Mouse (Mus musculus) small intestine, adult 2 months (tissue): ENCODE data around the gene Ugt1a8.
"Not testable (repeated sequence)": the region's sequence is repeated elsewhere in the genome, so short reads cannot be mapped to it uniquely, and the experiment has no call there.

ENCODE experiments used
- CTCF ChIP-seq: fragments of 200-500 bp; IDR thresholded peaks from 2 replicates; pipeline ENCODE4 v1.5.1; 2012; ENCODE audit warnings: low read depth, mild to moderate bottlenecking, control low read depth, inconsistent platforms, low read length, moderate library complexity, mixed read lengths; ENCODE audit not compliant: insufficient replicate concordance, insufficient read length; ENCODE audit errors: extremely low read depth
- POLR2A ChIP-seq: fragments of 200-500 bp; IDR thresholded peaks from 2 replicates; pipeline ENCODE4 v1.6.1; 2012; ENCODE audit warnings: low read depth, mild to moderate bottlenecking, control low read depth, inconsistent platforms, low read length, moderate library complexity

DNA sequence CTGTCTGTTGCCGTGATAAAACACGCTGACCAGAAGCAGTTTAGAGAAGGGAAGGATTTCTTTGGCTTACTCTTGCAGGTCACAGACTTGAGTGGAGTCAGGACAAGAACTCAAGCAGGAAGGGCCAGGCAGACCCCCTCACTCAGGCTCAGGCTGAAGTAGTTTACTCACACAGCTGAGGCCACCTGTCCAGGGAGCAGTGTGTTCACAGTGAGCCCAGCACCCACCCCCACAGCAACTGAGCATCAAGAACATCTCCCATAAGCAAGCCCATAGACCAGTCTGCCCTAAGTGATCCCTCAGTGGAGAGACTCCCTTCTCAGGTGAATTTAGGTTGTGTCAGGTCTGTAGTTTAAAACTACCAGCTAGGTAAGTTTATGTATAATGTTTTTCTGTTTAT, 22.0 kb downstream of the Ugt1a8 start:
- TF ChIP-seq CTCF, POLR2A: not testable (repeated sequence)
